Mouse (Mus musculus) gastrocnemius, postnatal 14 days (tissue): ENCODE data around the gene Shisa4. TPM values are rescaled to one million over a fixed set of nuclear protein-coding genes. Genes with fewer than 3 reads are reported as not detected.

Experiments
- total RNA-seq, 2 experiments: library from RNA; stranded (reverse); gene quantifications; 2 replicates each; pipeline ENCODE4 v1.2.3; 2021

Gene Shisa4
- total RNA-seq, 2 experiments from 2014 or later, result 223 to 271 TPM

Other genes starting within 250 kb of the Shisa4 start
- under 1 TPM; 0.18 to 0.41 TPM for gene Ptpn7, start 242.5 kb downstream of the Shisa4 start, total RNA-seq
- gene Arl8a, start 228.4 kb downstream of the Shisa4 start, total RNA-seq, result 10 to 100 TPM; 25.1 to 26.8 TPM
- gene Gpr37l1, start 207.6 kb downstream of the Shisa4 start, total RNA-seq, result 1 to 10 TPM in 1 of 2 experiments, under 1 TPM in 1; 0.78 to 2.5 TPM
- under 1 TPM in 1 of 2 experiments, not detected in 1; 0.27 TPM for gene Elf3, start 116.7 kb downstream of the Shisa4 start, total RNA-seq
- gene Rnpep, start 91.2 kb downstream of the Shisa4 start, total RNA-seq, result 10 to 100 TPM; 10.4 TPM
- 100 to 1,000 TPM; 220 to 243 TPM for gene Timm17a, start 61.5 kb downstream of the Shisa4 start, total RNA-seq
- gene Lmod1, start 50.4 kb downstream of the Shisa4 start, total RNA-seq, result 1 to 10 TPM; 2.7 to 3.3 TPM
- gene Ipo9, start 55.3 kb upstream of the Shisa4 start, total RNA-seq, result 10 to 100 TPM; 36.6 to 37.4 TPM
- gene Nav1, start 232.1 kb upstream of the Shisa4 start, total RNA-seq, result 10 to 100 TPM; 13.6 to 15.6 TPM